Mouse (Mus musculus): ENCODE measurements around the gene Gimap4. TPM values are rescaled to one million over a fixed set of nuclear protein-coding genes. Genes with fewer than 3 reads are reported as not detected.
A peak's percentile ranks its signal among the peaks of the same experiment; 100 is the strongest.

Gimap4 gene
- polyA plus RNA-seq, 1 experiment from 2014 or later: 22.8 TPM

- H3K9me3 ChIP-seq: no peaks in the 10 kb centered on the region
Measured at GRCm38 (mm10) chr6:48650041-48650440, 34.3 kb upstream of the Gimap4 start.

GRCm38 (mm10) chr6:48658721-48659120 lies 25.6 kb upstream of the Gimap4 start:
- no peaks in the 10 kb centered on the region for H3K9me3 ChIP-seq
- ATAC-seq: no peak
- H3K4me3 ChIP-seq (replicated peaks): no peak overlapping the region
- H3K4me1 ChIP-seq (replicated peaks): no peaks in the 10 kb centered on the region
- no peaks in the 10 kb centered on the region for H3K27me3 ChIP-seq (replicated peaks)
- H3K36me3 ChIP-seq: no peaks in the 10 kb centered on the region
- 66% methylated on average over 5 of the region's 5 CpGs for WGBS
- no peak overlapping the region for H3K27ac ChIP-seq
- H3K4me2 ChIP-seq (replicated peaks): no peak overlapping the region
- H3K9ac ChIP-seq: no peak overlapping the region

More at GRCm38 (mm10) chr6:48650041-48650440, 34.3 kb upstream of the Gimap4 start:
- H3K27ac ChIP-seq: no peak overlapping the region
- 87% methylated on average over 9 of the region's 9 CpGs for WGBS
- H3K36me3 ChIP-seq: no peaks in the 10 kb centered on the region
- ATAC-seq: no peak
- no peaks in the 10 kb centered on the region for H3K4me1 ChIP-seq (replicated peaks)
- no peaks in the 10 kb centered on the region for H3K27me3 ChIP-seq (replicated peaks)
- H3K4me2 ChIP-seq (replicated peaks): no peak overlapping the region
- H3K4me3 ChIP-seq (replicated peaks): no peak overlapping the region
- no peak overlapping the region for H3K9ac ChIP-seq

GRCm38 (mm10) chr6:48664750-48665149 lies 19.6 kb upstream of the Gimap4 start:
- no peak for ATAC-seq
- Histone ChIP-seq H3K4me3 (replicated peaks) (no peak overlapping the region), H3K9me3 (no peaks in the 10 kb centered on the region)

GRCm38 (mm10) chr6:48665471-48665870 lies 18.9 kb upstream of the Gimap4 start:
- H3K4me3 ChIP-seq (replicated peaks): no peak overlapping the region
- no peak overlapping the region for H3K9ac ChIP-seq
- H3K4me2 ChIP-seq (replicated peaks): no peak overlapping the region
- H3K27ac ChIP-seq: 0 out of 2 replicates have a peak overlapping the region, but pooled peaks have one; percentile 36
- 94% methylated on average over 9 of the region's 9 CpGs for WGBS
- ATAC-seq: 0 out of 2 replicates have a peak, but pooled peaks have one; percentile 7
- no peaks in the 10 kb centered on the region for H3K9me3 ChIP-seq
- no peaks in the 10 kb centered on the region for H3K27me3 ChIP-seq (replicated peaks)
- peaks cover 4% of the 10 kb centered on the region; the same call in 1 of the 2 replicates for H3K4me1 ChIP-seq (replicated peaks)
- no peaks in the 10 kb centered on the region for H3K36me3 ChIP-seq

More at GRCm38 (mm10) chr6:48664750-48665149, 19.6 kb upstream of the Gimap4 start:
- Histone ChIP-seq H3K9ac (no peak overlapping the region), H3K36me3 (no peaks in the 10 kb centered on the region), H3K27ac (no peak overlapping the region), H3K4me2 (replicated peaks) (no peak overlapping the region), H3K4me1 (replicated peaks) (peaks cover 4% of the 10 kb centered on the region; the same call in 1 of the 2 replicates), H3K27me3 (replicated peaks) (no peaks in the 10 kb centered on the region)
- WGBS: 67% methylated on average over 4 of the region's 4 CpGs

- H3K27me3 ChIP-seq (replicated peaks): no peaks in the 10 kb centered on the region
- H3K4me1 ChIP-seq (replicated peaks): peaks cover 4% of the 10 kb centered on the region; the same call in 1 of the 2 replicates
- peak overlapping the region; percentile 20; the same call in 1 of the 2 replicates for H3K4me2 ChIP-seq (replicated peaks)
- H3K4me3 ChIP-seq (replicated peaks): no peak overlapping the region
- peak; percentile 89 for ATAC-seq
- H3K9ac ChIP-seq: no peak overlapping the region
- H3K36me3 ChIP-seq: no peaks in the 10 kb centered on the region
- H3K27ac ChIP-seq: no peak overlapping the region
- no peaks in the 10 kb centered on the region for H3K9me3 ChIP-seq
- 11% methylated on average over 7 of the region's 7 CpGs for WGBS
Measured at GRCm38 (mm10) chr6:48666159-48666586, 18.2 kb upstream of the Gimap4 start.

- H3K9ac ChIP-seq: no peak overlapping the region
- ATAC-seq: no peak
Measured at GRCm38 (mm10) chr6:48668022-48668421, 16.3 kb upstream of the Gimap4 start.

GRCm38 (mm10) chr6:48669446-48669969 lies 14.8 kb upstream of the Gimap4 start:
- no peak for ATAC-seq
- Histone ChIP-seq H3K36me3 (no peaks in the 10 kb centered on the region), H3K27ac (no peak overlapping the region)

More at GRCm38 (mm10) chr6:48668022-48668421, 16.3 kb upstream of the Gimap4 start:
- H3K4me3 ChIP-seq (replicated peaks): no peak overlapping the region
- no peak overlapping the region for H3K4me2 ChIP-seq (replicated peaks)
- no peaks in the 10 kb centered on the region for H3K27me3 ChIP-seq (replicated peaks)
- no peaks in the 10 kb centered on the region for H3K9me3 ChIP-seq
- H3K4me1 ChIP-seq (replicated peaks): peaks cover 4% of the 10 kb centered on the region; the same call in 1 of the 2 replicates
- no peak overlapping the region for H3K27ac ChIP-seq
- no peaks in the 10 kb centered on the region for H3K36me3 ChIP-seq

GRCm38 (mm10) chr6:48674291-48675058 lies 9.9 kb upstream of the Gimap4 start:
- WGBS: 88% methylated on average over 9 of the region's 9 CpGs
- Histone ChIP-seq H3K4me2 (replicated peaks) (no peak overlapping the region), H3K4me3 (replicated peaks) (no peak overlapping the region), H3K4me1 (replicated peaks) (0 out of 2 replicates have a peak, but pooled peaks cover 6% of the 10 kb centered on the region), H3K27me3 (replicated peaks) (no peaks in the 10 kb centered on the region), H3K36me3 (no peaks in the 10 kb centered on the region), H3K27ac (no peak overlapping the region), H3K9ac (no peak overlapping the region), H3K9me3 (no peaks in the 10 kb centered on the region)
- peak; percentile 20; the same call in 1 of the 2 replicates for ATAC-seq

More at GRCm38 (mm10) chr6:48669446-48669969, 14.8 kb upstream of the Gimap4 start:
- Histone ChIP-seq H3K4me3 (replicated peaks) (no peak overlapping the region), H3K9me3 (no peaks in the 10 kb centered on the region), H3K4me1 (replicated peaks) (peaks cover 4% of the 10 kb centered on the region; the same call in 1 of the 2 replicates), H3K27me3 (replicated peaks) (no peaks in the 10 kb centered on the region), H3K9ac (no peak overlapping the region), H3K4me2 (replicated peaks) (no peak overlapping the region)
- WGBS: 65% methylated on average over 2 of the region's 2 CpGs

- peak overlapping the region; percentile 56 for H3K4me2 ChIP-seq (replicated peaks)
- peak; percentile 16; the same call in 1 of the 2 replicates for ATAC-seq
- no peaks in the 10 kb centered on the region for H3K27me3 ChIP-seq (replicated peaks)
- H3K36me3 ChIP-seq: no peaks in the 10 kb centered on the region
- 0 out of 2 replicates have a peak, but pooled peaks cover 6% of the 10 kb centered on the region for H3K4me1 ChIP-seq (replicated peaks)
- peak overlapping the region; percentile 34; the same call in 1 of the 2 replicates for H3K9ac ChIP-seq
- WGBS: 40% methylated on average over 10 of the region's 10 CpGs
- H3K9me3 ChIP-seq: no peaks in the 10 kb centered on the region
- peak overlapping the region; percentile 72 for H3K27ac ChIP-seq
- peak overlapping the region; percentile 35 for H3K4me3 ChIP-seq (replicated peaks)
Measured at GRCm38 (mm10) chr6:48675400-48675930, 8.9 kb upstream of the Gimap4 start.

- 21% methylated on average over 13 of the region's 13 CpGs for WGBS
- peak within 1 kb of the TSS; percentile 72 for H3K27ac ChIP-seq
- H3K4me1 ChIP-seq (replicated peaks): 0 out of 2 replicates have a peak, but pooled peaks cover 6% of the 10 kb centered on the region
- H3K27me3 ChIP-seq (replicated peaks): no peaks in the 10 kb centered on the region
- peak within 1 kb of the TSS; percentile 34 for H3K9ac ChIP-seq
- no peaks in the 10 kb centered on the region for H3K9me3 ChIP-seq
- H3K4me3 ChIP-seq (replicated peaks): peak within 1 kb of the TSS; percentile 35
- peak; percentile 87 for ATAC-seq
- H3K4me2 ChIP-seq (replicated peaks): peak within 1 kb of the TSS; percentile 56
- H3K36me3 ChIP-seq: no peaks in the 10 kb centered on the region
Measured at GRCm38 (mm10) chr6:48675931-48676859, 8.2 kb upstream of the Gimap4 start, which contains the start of gene Gimap9. Gimap9 (plus strand) TSS chr6:48676129.

- ATAC-seq: no peak
- WGBS: 84% methylated on average over 5 of the region's 5 CpGs
- no peak overlapping the region for H3K4me3 ChIP-seq (replicated peaks)
- no peaks in the 10 kb centered on the region for H3K36me3 ChIP-seq
- H3K27me3 ChIP-seq (replicated peaks): no peaks in the 10 kb centered on the region
- H3K9ac ChIP-seq: no peak overlapping the region
- H3K4me2 ChIP-seq (replicated peaks): peak overlapping the region; percentile 56; the same call in 1 of the 2 replicates
- 0 out of 2 replicates have a peak, but pooled peaks cover 6% of the 10 kb centered on the region for H3K4me1 ChIP-seq (replicated peaks)
- H3K9me3 ChIP-seq: no peaks in the 10 kb centered on the region
- H3K27ac ChIP-seq: no peak overlapping the region
Measured at GRCm38 (mm10) chr6:48676860-48677415, 7.4 kb upstream of the Gimap4 start.

All from intestine, embryonic 15.5 days (tissue).